Mouse (Mus musculus) liver, adult 2 months (tissue): Measurements from ENCODE around the gene Lgals2.

ENCODE experiments used
- CTCF ChIP-seq: fragments of 200-500 bp; IDR thresholded peaks from 2 replicates; pipeline ENCODE4 v1.5.1; 2011; ENCODE audit warnings: low read depth, low read length, control low read depth
- POLR2A ChIP-seq: fragments of 200-500 bp; IDR thresholded peaks from 2 replicates; pipeline ENCODE4 v1.6.1; 2011; ENCODE audit warnings: low read length, control low read depth; ENCODE audit not compliant: insufficient read depth; ENCODE audit errors: extremely low read depth

- no peak for TF ChIP-seq CTCF
- no peak for TF ChIP-seq POLR2A
Observed at GRCm38 (mm10) chr15:78832701-78833123, 22.6 kb downstream of the Lgals2 start.
